Mouse (Mus musculus) embryonic facial prominence, embryonic 13.5 days (tissue): ENCODE results near the gene Fbln1. TPM values are rescaled to one million over a fixed set of nuclear protein-coding genes. Genes with fewer than 3 reads are reported as not detected.

Experiments used
- ATAC-seq: fragments of 200-750 bp; cut with Nextera tagmentation; 2 replicates; pipeline ENCODE4 v1.8.0; 2017; ENCODE audit warnings: low read depth; ENCODE audit not compliant: insufficient number of reproducible peaks, insufficient read depth, low FRiP score, low TSS enrichment
- H3K27ac ChIP-seq: fragments of 300-500 bp; sonication (generic); 2 replicates; pipeline ENCODE4 v1.5.1; 2015; ENCODE audit warnings: moderate library complexity, mild to moderate bottlenecking, inconsistent platforms
- H3K27me3 ChIP-seq: fragments of 300-500 bp; sonication (generic); 2 replicates; pipeline ENCODE4 v1.6.1; 2015; ENCODE audit warnings: mild to moderate bottlenecking, inconsistent platforms
- H3K36me3 ChIP-seq: fragments of 300-500 bp; sonication (generic); 2 replicates; pipeline ENCODE4 v1.6.1; 2015; ENCODE audit warnings: mild to moderate bottlenecking, inconsistent platforms
- H3K4me1 ChIP-seq: fragments of 300-500 bp; sonication (generic); 2 replicates; pipeline ENCODE4 v1.6.1; 2015; ENCODE audit warnings: inconsistent platforms
- H3K4me2 ChIP-seq: fragments of 300-500 bp; sonication (generic); 2 replicates; pipeline ENCODE4 v1.6.1; 2015; ENCODE audit warnings: moderate library complexity, mild to moderate bottlenecking, inconsistent platforms
- H3K4me3 ChIP-seq: fragments of 300-500 bp; sonication (generic); 2 replicates; pipeline ENCODE4 v1.5.1; 2015; ENCODE audit warnings: mild to moderate bottlenecking, inconsistent platforms
- H3K9ac ChIP-seq: fragments of 300-500 bp; sonication (generic); 2 replicates; pipeline ENCODE4 v1.6.1; 2015; ENCODE audit warnings: mild to moderate bottlenecking, inconsistent platforms
- H3K9me3 ChIP-seq: fragments of 300-500 bp; sonication (generic); 2 replicates; pipeline ENCODE4 v1.6.1; 2016; ENCODE audit warnings: inconsistent platforms
- WGBS: fragments of 180-500 bp; shearing (Covaris S2); methylation state at CpG from one replicate; pipeline ENCODE4 v1.1.7; 2015; ENCODE audit warnings: mixed read lengths; 5-methylcytosine and 5-hydroxymethylcytosine counted together
- polyA plus RNA-seq: library from polyadenylated mRNA; unstranded; fragments of >200 nt; fragmentation: Nextera tagmentation; extraction: Ambion mirVana; gene quantifications from 2 replicates; pipeline ENCODE4 v1.2.1, GENCODE M21; 2015

Gene Fbln1
- polyA plus RNA-seq, 1 experiment from 2014 or later = 238 TPM

- no peaks in the 10 kb centered on the region for H3K27me3 ChIP-seq
- H3K4me2 ChIP-seq = 0 out of 2 replicates have a peak overlapping the region, but pooled peaks have one; percentile 3
- ATAC-seq = no peak
- peak overlapping the region; percentile 82 for H3K27ac ChIP-seq
- no peak overlapping the region for H3K9ac ChIP-seq
- no peaks in the 10 kb centered on the region for H3K36me3 ChIP-seq
- peaks cover 44% of the 10 kb centered on the region for H3K4me1 ChIP-seq
- no peak overlapping the region for H3K4me3 ChIP-seq
- no peaks in the 10 kb centered on the region for H3K9me3 ChIP-seq
- 43% methylated on average over 7 of the region's 7 CpGs for WGBS
These were observed 26.1 kb upstream of the Fbln1 start for GRCm38 (mm10) chr15:85179528-85180180.

GRCm38 (mm10) chr15:85180368-85180767 is 25.4 kb upstream of the Fbln1 start:
- Histone ChIP-seq H3K27ac (peak overlapping the region; percentile 82), H3K4me2 (no peak overlapping the region), H3K4me3 (no peak overlapping the region), H3K36me3 (no peaks in the 10 kb centered on the region), H3K27me3 (no peaks in the 10 kb centered on the region), H3K4me1 (peaks cover 46% of the 10 kb centered on the region), H3K9me3 (no peaks in the 10 kb centered on the region), H3K9ac (no peak overlapping the region)
- no peak for ATAC-seq

DNA sequence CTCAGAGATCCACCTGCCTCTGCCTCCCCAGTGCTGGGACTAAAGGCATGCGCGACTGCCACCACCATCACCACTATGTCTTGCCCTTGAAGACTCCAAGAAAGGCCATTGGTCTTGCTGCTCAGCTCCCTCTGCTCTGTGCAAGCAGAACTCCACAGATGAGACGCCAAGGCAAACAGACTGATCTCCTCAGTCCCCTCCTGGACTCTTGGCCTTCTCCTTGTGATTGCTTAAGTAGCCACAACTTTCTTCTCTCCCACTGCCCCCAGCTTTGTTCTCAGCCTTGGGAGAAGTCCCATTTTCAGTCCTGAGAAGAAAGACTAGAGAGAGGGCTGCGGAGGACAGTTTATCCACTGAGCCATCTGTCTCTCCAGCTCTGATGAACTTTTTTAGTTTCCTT is 23.7 kb upstream of the Fbln1 start:
- Histone ChIP-seq H3K4me2 (no peak overlapping the region), H3K4me1 (peaks cover 47% of the 10 kb centered on the region), H3K4me3 (no peak overlapping the region), H3K27me3 (no peaks in the 10 kb centered on the region), H3K36me3 (no peaks in the 10 kb centered on the region), H3K27ac (no peak overlapping the region), H3K9me3 (no peaks in the 10 kb centered on the region), H3K9ac (no peak overlapping the region)
- no peak for ATAC-seq
- 93% methylated on average over 4 of the region's 4 CpGs for WGBS

- H3K4me1 ChIP-seq = peaks cover 32% of the 10 kb centered on the region
- H3K27ac ChIP-seq = no peak overlapping the region
- H3K4me3 ChIP-seq = no peak overlapping the region
- no peaks in the 10 kb centered on the region for H3K27me3 ChIP-seq
- ATAC-seq = no peak
- H3K36me3 ChIP-seq = no peaks in the 10 kb centered on the region
- no peak overlapping the region for H3K9ac ChIP-seq
- H3K4me2 ChIP-seq = no peak overlapping the region
- H3K9me3 ChIP-seq = no peaks in the 10 kb centered on the region
- 70% methylated on average over 7 of the region's 7 CpGs for WGBS
These were observed 18.8 kb upstream of the Fbln1 start for GRCm38 (mm10) chr15:85186916-85187315.

GRCm38 (mm10) chr15:85188167-85188778 is 17.5 kb upstream of the Fbln1 start:
- H3K36me3 ChIP-seq = no peaks in the 10 kb centered on the region

DNA sequence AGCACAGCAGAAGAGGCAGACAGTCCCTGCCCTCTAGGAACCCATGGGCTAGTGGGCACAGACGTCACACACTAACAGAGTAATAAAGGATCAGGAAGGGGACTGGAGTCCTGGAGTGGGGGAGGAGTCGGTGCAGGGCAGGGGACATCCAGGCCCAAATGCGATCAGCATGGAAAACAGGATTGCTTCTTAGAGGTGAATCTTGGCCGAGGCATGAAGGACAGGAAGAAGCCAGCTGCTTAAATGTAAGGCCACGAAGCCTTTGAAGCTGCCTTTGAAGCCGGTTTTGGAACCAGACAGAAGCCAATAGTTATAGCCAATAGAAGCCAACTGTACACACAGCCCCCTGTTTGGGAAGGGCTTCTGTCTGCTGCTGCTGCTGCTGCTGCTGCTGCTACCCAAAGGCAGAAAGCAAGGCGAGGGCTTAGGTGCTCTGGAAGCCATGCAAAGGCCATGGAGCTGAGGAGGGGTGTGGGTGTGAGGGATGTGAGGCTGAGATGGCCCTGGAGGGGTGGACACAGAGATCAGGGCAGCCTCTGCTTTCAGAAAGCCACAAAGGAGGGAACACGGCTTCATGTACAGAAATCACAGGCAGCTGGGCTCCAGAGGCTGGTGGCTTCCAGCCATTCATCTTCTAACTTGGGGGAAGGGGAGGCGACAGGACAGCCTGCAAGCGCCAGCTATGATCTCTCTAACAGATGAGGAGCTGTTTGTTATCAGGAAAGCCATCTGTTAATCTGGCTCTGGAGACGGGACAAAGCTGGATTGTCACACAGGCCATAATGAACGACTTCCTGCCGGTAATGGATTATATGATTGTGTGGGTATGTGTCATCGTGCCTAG is 5.1 kb upstream of the Fbln1 start:
- Histone ChIP-seq H3K4me1 (peaks cover 27% of the 10 kb centered on the region), H3K27ac (peak overlapping the region; percentile 60), H3K4me3 (no peak overlapping the region), H3K9me3 (no peaks in the 10 kb centered on the region), H3K27me3 (no peaks in the 10 kb centered on the region), H3K9ac (no peak overlapping the region), H3K36me3 (no peaks in the 10 kb centered on the region), H3K4me2 (no peak overlapping the region)
- no peak for ATAC-seq
- 27% methylated on average over 14 of the region's 14 CpGs for WGBS

More at GRCm38 (mm10) chr15:85188167-85188778, 17.5 kb upstream of the Fbln1 start:
- no peak overlapping the region for H3K4me3 ChIP-seq
- no peaks in the 10 kb centered on the region for H3K9me3 ChIP-seq
- H3K27ac ChIP-seq = peak overlapping the region; percentile 73
- H3K27me3 ChIP-seq = no peaks in the 10 kb centered on the region
- no peak overlapping the region for H3K9ac ChIP-seq
- 31% methylated on average over 8 of the region's 8 CpGs for WGBS
- no peak for ATAC-seq
- no peak overlapping the region for H3K4me2 ChIP-seq
- H3K4me1 ChIP-seq = peaks cover 32% of the 10 kb centered on the region

- Histone ChIP-seq H3K4me2 (no peak overlapping the region), H3K36me3 (no peaks in the 10 kb centered on the region), H3K4me1 (peaks cover 36% of the 10 kb centered on the region), H3K9me3 (no peaks in the 10 kb centered on the region), H3K27me3 (no peaks in the 10 kb centered on the region), H3K4me3 (no peak overlapping the region), H3K9ac (no peak overlapping the region), H3K27ac (no peak overlapping the region)
- 83% methylated on average over 9 of the region's 9 CpGs for WGBS
- ATAC-seq = no peak
These were observed 3.5 kb upstream of the Fbln1 start for GRCm38 (mm10) chr15:85202199-85202598.

DNA sequence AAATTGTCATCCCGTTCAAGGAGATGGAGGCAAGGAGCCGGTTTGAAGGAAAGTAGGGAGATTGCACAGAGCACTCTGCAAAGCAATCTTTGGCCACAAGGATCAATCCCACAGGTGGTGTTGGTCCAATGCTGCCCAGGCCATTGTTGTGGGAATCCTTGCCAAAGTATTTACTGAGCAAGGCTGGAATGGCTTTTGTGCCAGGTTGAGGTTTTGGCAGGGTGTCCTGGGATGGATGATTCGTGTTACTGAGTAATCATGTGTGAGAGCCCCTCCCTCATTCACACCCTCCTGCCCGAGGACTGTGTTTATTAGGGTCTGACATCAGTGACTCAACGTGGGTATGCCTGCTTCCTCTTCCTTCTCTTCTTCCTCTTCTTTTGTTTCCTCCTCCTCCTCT is 3.0 kb upstream of the Fbln1 start:
- H3K27ac ChIP-seq = no peak overlapping the region

GRCm38 (mm10) chr15:85204383-85204782 is 1.4 kb upstream of the Fbln1 start:
- 41% methylated on average over 8 of the region's 8 CpGs for WGBS
- H3K4me2 ChIP-seq = no peak overlapping the region
- H3K27me3 ChIP-seq = no peaks in the 10 kb centered on the region
- no peak overlapping the region for H3K4me3 ChIP-seq
- no peak overlapping the region for H3K9ac ChIP-seq
- no peaks in the 10 kb centered on the region for H3K9me3 ChIP-seq
- H3K36me3 ChIP-seq = peaks cover 4% of the 10 kb centered on the region; the same call in 1 of the 2 replicates
- peaks cover 55% of the 10 kb centered on the region for H3K4me1 ChIP-seq
- H3K27ac ChIP-seq = no peak overlapping the region
- ATAC-seq = no peak

More for the DNA sequence above, 3.0 kb upstream of the Fbln1 start:
- Histone ChIP-seq H3K4me2 (no peak overlapping the region), H3K9me3 (no peaks in the 10 kb centered on the region), H3K27me3 (no peaks in the 10 kb centered on the region), H3K4me1 (peaks cover 42% of the 10 kb centered on the region), H3K36me3 (no peaks in the 10 kb centered on the region), H3K9ac (no peak overlapping the region), H3K4me3 (no peak overlapping the region)
- WGBS = 64% methylated on average over 5 of the region's 5 CpGs
- no peak for ATAC-seq

- no peaks in the 10 kb centered on the region for H3K9me3 ChIP-seq
- H3K27ac ChIP-seq = peak overlapping the region; percentile 95
- WGBS = 4% methylated on average over 3 of the region's 3 CpGs
- peak overlapping the region; percentile 79 for H3K4me3 ChIP-seq
- H3K9ac ChIP-seq = peak overlapping the region; percentile 96
- peaks cover 53% of the 10 kb centered on the region for H3K4me1 ChIP-seq
- no peak for ATAC-seq
- peak overlapping the region; percentile 88 for H3K4me2 ChIP-seq
- no peaks in the 10 kb centered on the region for H3K27me3 ChIP-seq
- H3K36me3 ChIP-seq = peaks cover 27% of the 10 kb centered on the region
These were observed 940 bp downstream of the Fbln1 start for GRCm38 (mm10) chr15:85206703-85207075.

GRCm38 (mm10) chr15:85207081-85207480 is 1.3 kb downstream of the Fbln1 start:
- peak overlapping the region; percentile 95 for H3K27ac ChIP-seq

More at GRCm38 (mm10) chr15:85207081-85207480, 1.3 kb downstream of the Fbln1 start:
- Histone ChIP-seq H3K27me3 (no peaks in the 10 kb centered on the region), H3K9ac (peak overlapping the region; percentile 96), H3K36me3 (peaks cover 30% of the 10 kb centered on the region), H3K4me2 (peak overlapping the region; percentile 88), H3K4me3 (peak overlapping the region; percentile 79), H3K9me3 (peaks cover under 1% of the 10 kb centered on the region; the same call in 1 of the 2 replicates), H3K4me1 (peaks cover 53% of the 10 kb centered on the region)
- 0% methylated on average over 3 of the region's 3 CpGs for WGBS
- no peak for ATAC-seq
